Mouse (Mus musculus): ENCODE results near the gene Cdh4. TPM values are rescaled to one million over a fixed set of nuclear protein-coding genes. Genes with fewer than 3 reads are reported as not detected.

The Cdh4 gene
- polyA plus RNA-seq, 1 experiment from 2014 or later, result 0.20 TPM

GRCm38 (mm10) chr2:179441086-179441485 lies 1.1 kb upstream of the Cdh4 start:
- no peak for ATAC-seq
- H3K4me2 ChIP-seq, result no peak overlapping the region
- no peak overlapping the region for H3K27ac ChIP-seq
- 45% methylated on average over 3 of the region's 3 CpGs for WGBS (ENCODE audit: insufficient replicate concordance)
- 0 out of 2 replicates have a peak, but pooled peaks cover 5% of the 10 kb centered on the region for H3K4me1 ChIP-seq
- no peak overlapping the region for H3K4me3 ChIP-seq
- peaks cover 61% of the 10 kb centered on the region for H3K27me3 ChIP-seq (replicated peaks)
- no peaks in the 10 kb centered on the region for H3K9me3 ChIP-seq (replicated peaks)
- H3K36me3 ChIP-seq, result no peaks in the 10 kb centered on the region
- no peak overlapping the region for H3K9ac ChIP-seq

GRCm38 (mm10) chr2:179441717-179442116 lies 514 bp upstream of the Cdh4 start:
- 0 out of 2 replicates have a peak, but pooled peaks have one; percentile 38 for ATAC-seq
- Histone ChIP-seq H3K36me3 (no peaks in the 10 kb centered on the region), H3K27ac (no peak overlapping the region), H3K9me3 (replicated peaks) (no peaks in the 10 kb centered on the region), H3K4me3 (peak overlapping the region; percentile 51), H3K4me1 (0 out of 2 replicates have a peak, but pooled peaks cover 5% of the 10 kb centered on the region), H3K9ac (no peak overlapping the region), H3K4me2 (peak overlapping the region; percentile 69), H3K27me3 (replicated peaks) (peaks cover 61% of the 10 kb centered on the region)
- WGBS (ENCODE audit: insufficient replicate concordance), result 10% methylated on average over 8 of the region's 8 CpGs

- WGBS (ENCODE audit: insufficient replicate concordance), result 1% methylated on average over 83 of the region's 95 CpGs
- Histone ChIP-seq H3K9me3 (replicated peaks) (peaks cover 3% of the 10 kb centered on the region; the same call in 1 of the 2 replicates), H3K27ac (no peak overlapping the region), H3K4me2 (peak overlapping the region; percentile 69), H3K27me3 (replicated peaks) (peaks cover 61% of the 10 kb centered on the region), H3K4me1 (0 out of 2 replicates have a peak, but pooled peaks cover 5% of the 10 kb centered on the region), H3K4me3 (peak overlapping the region; percentile 51), H3K9ac (no peak overlapping the region), H3K36me3 (no peaks in the 10 kb centered on the region)
- peak; percentile 44; the same call in 1 of the 2 replicates for ATAC-seq
Measured at GRCm38 (mm10) chr2:179442541-179443225, 452 bp downstream of the Cdh4 start.

GRCm38 (mm10) chr2:179443226-179443815 lies 1.1 kb downstream of the Cdh4 start:
- WGBS (ENCODE audit: insufficient replicate concordance), result 1% methylated on average over 46 of the region's 51 CpGs
- Histone ChIP-seq H3K9ac (no peak overlapping the region), H3K4me3 (peak overlapping the region; percentile 51), H3K36me3 (no peaks in the 10 kb centered on the region), H3K4me2 (peak overlapping the region; percentile 69), H3K4me1 (0 out of 2 replicates have a peak, but pooled peaks cover 5% of the 10 kb centered on the region), H3K27ac (no peak overlapping the region), H3K27me3 (replicated peaks) (peaks cover 61% of the 10 kb centered on the region), H3K9me3 (replicated peaks) (peaks cover 8% of the 10 kb centered on the region; the same call in 1 of the 2 replicates)
- ATAC-seq, result no peak

- H3K4me2 ChIP-seq, result peak overlapping the region; percentile 69; the same call in 1 of the 2 replicates
- no peak overlapping the region for H3K4me3 ChIP-seq
- 0 out of 2 replicates have a peak, but pooled peaks cover 5% of the 10 kb centered on the region for H3K4me1 ChIP-seq
- no peak overlapping the region for H3K27ac ChIP-seq
- ATAC-seq, result no peak
- H3K36me3 ChIP-seq, result no peaks in the 10 kb centered on the region
- peaks cover 13% of the 10 kb centered on the region; the same call in 1 of the 2 replicates for H3K9me3 ChIP-seq (replicated peaks)
- peaks cover 61% of the 10 kb centered on the region for H3K27me3 ChIP-seq (replicated peaks)
- no peak overlapping the region for H3K9ac ChIP-seq
- WGBS (ENCODE audit: insufficient replicate concordance), result 21% methylated on average over 8 of the region's 11 CpGs
Measured at GRCm38 (mm10) chr2:179443959-179444358, 1.7 kb downstream of the Cdh4 start.

GRCm38 (mm10) chr2:179448256-179448655 lies 6.0 kb downstream of the Cdh4 start:
- no peak overlapping the region for H3K4me2 ChIP-seq
- peaks cover 23% of the 10 kb centered on the region for H3K27me3 ChIP-seq (replicated peaks)
- H3K36me3 ChIP-seq, result no peaks in the 10 kb centered on the region
- ATAC-seq, result no peak
- no peak overlapping the region for H3K9ac ChIP-seq
- 71% methylated on average over 4 of the region's 4 CpGs for WGBS (ENCODE audit: insufficient replicate concordance)
- H3K9me3 ChIP-seq (replicated peaks), result peaks cover 35% of the 10 kb centered on the region
- H3K4me3 ChIP-seq, result no peak overlapping the region
- H3K27ac ChIP-seq, result no peak overlapping the region
- no peaks in the 10 kb centered on the region for H3K4me1 ChIP-seq

GRCm38 (mm10) chr2:179449018-179449417 lies 6.8 kb downstream of the Cdh4 start:
- ATAC-seq, result no peak
- 68% methylated on average over 1 of the region's 1 CpGs for WGBS (ENCODE audit: insufficient replicate concordance)
- Histone ChIP-seq H3K4me1 (no peaks in the 10 kb centered on the region), H3K4me2 (no peak overlapping the region), H3K36me3 (no peaks in the 10 kb centered on the region), H3K9me3 (replicated peaks) (peaks cover 39% of the 10 kb centered on the region), H3K4me3 (no peak overlapping the region), H3K9ac (no peak overlapping the region), H3K27ac (no peak overlapping the region), H3K27me3 (replicated peaks) (peaks cover 15% of the 10 kb centered on the region)

- no peak overlapping the region for H3K27ac ChIP-seq
- no peak for ATAC-seq
- no peak overlapping the region for H3K4me2 ChIP-seq
- H3K9ac ChIP-seq, result no peak overlapping the region
- H3K36me3 ChIP-seq, result no peaks in the 10 kb centered on the region
- no peak overlapping the region for H3K4me3 ChIP-seq
- no peaks in the 10 kb centered on the region for H3K27me3 ChIP-seq (replicated peaks)
- 63% methylated on average over 4 of the region's 4 CpGs for WGBS (ENCODE audit: insufficient replicate concordance)
- H3K4me1 ChIP-seq, result no peaks in the 10 kb centered on the region
- peaks cover 70% of the 10 kb centered on the region for H3K9me3 ChIP-seq (replicated peaks)
Measured at GRCm38 (mm10) chr2:179459196-179459595, 17.0 kb downstream of the Cdh4 start.

GRCm38 (mm10) chr2:179459606-179460005 lies 17.4 kb downstream of the Cdh4 start:
- H3K4me1 ChIP-seq, result no peaks in the 10 kb centered on the region
- H3K27me3 ChIP-seq (replicated peaks), result no peaks in the 10 kb centered on the region
- 63% methylated on average over 2 of the region's 2 CpGs for WGBS (ENCODE audit: insufficient replicate concordance)
- no peak overlapping the region for H3K4me3 ChIP-seq
- no peak overlapping the region for H3K4me2 ChIP-seq
- no peak for ATAC-seq
- H3K36me3 ChIP-seq, result no peaks in the 10 kb centered on the region
- no peak overlapping the region for H3K27ac ChIP-seq
- no peak overlapping the region for H3K9ac ChIP-seq
- peaks cover 71% of the 10 kb centered on the region for H3K9me3 ChIP-seq (replicated peaks)

- Histone ChIP-seq H3K4me1 (no peaks in the 10 kb centered on the region), H3K36me3 (no peaks in the 10 kb centered on the region), H3K4me3 (no peak overlapping the region), H3K9me3 (replicated peaks) (peaks cover 81% of the 10 kb centered on the region), H3K4me2 (no peak overlapping the region), H3K27me3 (replicated peaks) (no peaks in the 10 kb centered on the region), H3K9ac (no peak overlapping the region), H3K27ac (no peak overlapping the region)
- no peak for ATAC-seq
- 71% methylated on average over 4 of the region's 4 CpGs for WGBS (ENCODE audit: insufficient replicate concordance)
Measured at GRCm38 (mm10) chr2:179463514-179463913, 21.3 kb downstream of the Cdh4 start.

GRCm38 (mm10) chr2:179467839-179468445 lies 25.7 kb downstream of the Cdh4 start:
- Histone ChIP-seq H3K4me2 (no peak overlapping the region), H3K9ac (no peak overlapping the region), H3K4me3 (no peak overlapping the region), H3K4me1 (no peaks in the 10 kb centered on the region), H3K36me3 (no peaks in the 10 kb centered on the region), H3K9me3 (replicated peaks) (peaks cover 71% of the 10 kb centered on the region), H3K27me3 (replicated peaks) (no peaks in the 10 kb centered on the region), H3K27ac (no peak overlapping the region)
- ATAC-seq, result no peak
- WGBS (ENCODE audit: insufficient replicate concordance), result 72% methylated on average over 8 of the region's 8 CpGs

GRCm38 (mm10) chr2:179476622-179477021 lies 34.4 kb downstream of the Cdh4 start:
- WGBS (ENCODE audit: insufficient replicate concordance), result 65% methylated on average over 6 of the region's 6 CpGs
- no peak for ATAC-seq

More at GRCm38 (mm10) chr2:179476622-179477021, 34.4 kb downstream of the Cdh4 start:
- Histone ChIP-seq H3K27me3 (replicated peaks) (no peaks in the 10 kb centered on the region), H3K4me1 (no peaks in the 10 kb centered on the region), H3K36me3 (no peaks in the 10 kb centered on the region), H3K27ac (no peak overlapping the region), H3K4me3 (no peak overlapping the region), H3K4me2 (no peak overlapping the region), H3K9ac (no peak overlapping the region), H3K9me3 (replicated peaks) (peaks cover 15% of the 10 kb centered on the region; the same call in 1 of the 2 replicates)
